Mouse (Mus musculus): Measurements from ENCODE around the gene C330007P06Rik.
"Not testable (repeated sequence)": the region's sequence is repeated elsewhere in the genome, so short reads cannot be mapped to it uniquely, and the experiment has no call there.

C330007P06Rik gene

GRCm38 (mm10) chrX:36799131-36799879 is 74.6 kb downstream of the C330007P06Rik start:
- DNase-seq (ENCODE audit: low spot score), result no peak

DNA sequence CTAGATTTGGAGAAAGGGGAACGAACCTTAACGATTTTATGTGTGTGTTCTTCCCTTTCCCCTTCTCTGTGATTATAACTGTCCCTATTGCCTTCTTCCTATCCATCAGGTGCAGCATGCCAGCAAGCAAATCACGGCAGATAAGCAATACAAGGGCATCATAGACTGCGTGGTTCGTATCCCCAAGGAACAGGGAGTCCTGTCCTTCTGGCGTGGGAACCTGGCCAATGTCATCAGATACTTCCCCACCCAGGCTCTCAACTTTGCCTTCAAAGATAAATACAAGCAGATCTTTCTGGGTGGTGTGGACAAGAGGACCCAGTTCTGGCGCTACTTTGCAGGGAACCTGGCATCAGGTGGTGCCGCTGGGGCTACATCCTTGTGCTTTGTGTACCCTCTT is 77.2 kb downstream of the C330007P06Rik start:
- DNase-seq (ENCODE audit: low spot score), result not testable (repeated sequence)

DNA sequence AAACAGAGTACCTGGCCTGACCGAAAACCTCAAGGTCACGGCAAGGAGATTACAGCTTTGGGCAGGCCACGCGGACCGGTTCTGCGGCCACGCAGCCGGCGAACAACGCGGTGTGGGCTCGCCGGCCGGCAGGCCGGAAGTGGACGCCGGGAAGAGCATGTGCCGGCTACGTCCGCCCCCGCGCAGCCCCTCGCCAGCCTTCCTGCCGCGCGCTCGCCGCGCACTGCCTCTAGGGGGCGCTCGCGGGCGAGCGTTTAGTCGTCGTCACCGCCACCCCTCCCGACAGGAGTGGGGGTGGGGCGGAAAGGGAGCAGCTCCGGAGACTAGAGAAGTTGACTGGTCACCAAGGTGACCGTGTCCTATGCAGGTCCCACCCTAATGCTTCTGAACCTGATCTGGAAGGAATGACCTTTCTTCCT is 77.7 kb downstream of the C330007P06Rik start:
- DNase-seq (ENCODE audit: low spot score), result peak; percentile 65

GRCm38 (mm10) chrX:36795424-36796162 is 78.3 kb downstream of the C330007P06Rik start, which contains the start of gene Slc25a5:
Gene Slc25a5 (plus strand): TSS chrX:36795651.
- DNase-seq (ENCODE audit: low spot score), result peak; percentile 88

DNA sequence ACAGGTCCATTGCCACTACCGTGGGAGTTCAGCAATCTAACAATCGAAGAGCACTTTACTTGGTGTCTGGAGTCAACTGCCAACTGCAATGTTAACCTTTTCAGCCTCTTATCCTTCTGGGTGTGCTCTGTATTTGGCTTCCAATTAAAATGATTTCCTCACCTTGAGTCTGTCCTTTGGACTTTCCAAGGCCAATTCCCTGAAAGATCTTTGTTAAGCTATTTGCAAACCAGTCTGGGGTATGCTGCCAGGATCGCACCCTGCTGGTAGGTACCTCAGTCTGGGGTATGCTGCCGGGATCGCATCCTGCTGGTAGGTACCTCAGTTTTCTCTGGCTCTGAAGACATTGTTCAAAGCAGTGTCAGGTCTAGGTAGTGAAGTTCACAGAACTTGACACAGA is 79.3 kb downstream of the C330007P06Rik start:
- DNase-seq (ENCODE audit: low spot score), result no peak

- DNase-seq (ENCODE audit: low spot score), result no peak
These were observed 84.6 kb downstream of the C330007P06Rik start for GRCm38 (mm10) chrX:36789360-36789759.

DNA sequence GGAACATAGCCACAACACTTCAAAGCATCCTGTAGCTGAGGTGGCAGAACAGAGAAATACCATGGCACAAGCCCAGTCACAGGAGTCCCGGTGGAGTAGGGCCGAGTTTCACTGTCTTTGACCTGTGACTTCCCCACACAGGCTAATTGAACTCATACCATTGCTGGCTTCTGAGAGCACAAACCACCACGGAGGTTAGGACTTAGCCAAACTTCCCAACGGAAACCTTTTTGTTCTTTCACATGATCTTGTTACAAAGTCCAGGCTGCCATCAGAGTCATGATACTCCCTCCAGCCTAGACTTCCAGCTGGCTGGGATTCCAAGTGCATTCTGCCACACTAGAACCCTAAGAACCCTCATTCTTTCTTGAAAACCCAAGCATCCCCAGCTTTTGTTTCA is 96.2 kb downstream of the C330007P06Rik start:
- DNase-seq (ENCODE audit: low spot score), result no peak

- no peak for DNase-seq (ENCODE audit: low spot score)
These were observed 98.4 kb downstream of the C330007P06Rik start for GRCm38 (mm10) chrX:36775520-36775919.
